ENCODE assay signal across 27 mouse cellular contexts in genomic region chr15:101363933-101364332, GRCm38 (mm10). TPM values are rescaled to one million over a fixed set of nuclear protein-coding genes. Genes with fewer than 3 reads are reported as not detected.
DNase-seq lines count a peak whose midpoint lies in the region; ATAC-seq and TF ChIP-seq lines count a peak whose summit lies in the region.
"Had no signal": no experiment of that assay in that cellular context is flagged by ENCODE, and none has a peak within 500 bp of the region (broad histone marks: within the 10 kb centered on the region; RNA-seq: fewer than 3 reads in every experiment).

No protein-coding gene starts in this region.

- TF ChIP-seq RAD21 in MEL (IDR thresholded peaks at IDR 0.05; ENCODE audit: low read depth, low read length): no peak

- 0 out of 2 replicates have a peak overlapping the region, but pooled peaks have one; percentile 6 for H3K27ac ChIP-seq in lung, postnatal 0 days (ENCODE audit: low read length)
- H3K27ac ChIP-seq in MEL (ENCODE audit: control insufficient read depth, low read depth, low read length): no peak overlapping the region
- no peak overlapping the region for H3K27ac ChIP-seq in hindbrain, embryonic 10.5 days
- H3K27ac ChIP-seq: embryonic facial prominence, embryonic 10.5 days; embryonic facial prominence, embryonic 13.5 days; forebrain, embryonic 12.5 days; forebrain, embryonic 15.5 days; hindbrain, embryonic 13.5 days had no signal

- DNase-seq in lung, postnatal 0 days (ENCODE audit: low spot score): no peak
- DNase-seq in lung, postnatal 36 days: no peak
- peak; percentile 25 for DNase-seq in MEL (ENCODE audit: low read depth, low spot score)
- no peak for DNase-seq in hindbrain, embryonic 10.5 days (ENCODE audit: low spot score)
- DNase-seq in frontal cortex, postnatal 10 days (ENCODE audit: low spot score in 2 of 2): no peak
- DNase-seq: adrenal gland, postnatal 10 days; adrenal gland, postnatal 36 days; cerebellum, adult 11 months; cerebellum, adult 2 months; cerebellum, adult 9-11 months; cerebellum, postnatal 25 days; embryo, embryonic 11 days; gastrocnemius, postnatal 10 days; gastrocnemius, postnatal 36 days; heart, adult 11 months had no signal

- peaks cover 19% of the 10 kb centered on the region for H3K4me1 ChIP-seq in lung, postnatal 0 days (ENCODE audit: insufficient read depth, low read depth, low read length)
- H3K4me1 ChIP-seq in MEL (ENCODE audit: control insufficient read depth in 1 of 2, insufficient read depth in 2 of 2, low read length in 2 of 2): no peaks in the 10 kb centered on the region
- peaks cover 22% of the 10 kb centered on the region for H3K4me1 ChIP-seq in hindbrain, embryonic 10.5 days (replicated peaks)
- H3K4me1 ChIP-seq: forebrain, embryonic 12.5 days; forebrain, embryonic 15.5 days; hindbrain, embryonic 13.5 days had no signal

- WGBS in lung, postnatal 0 days: 72% methylated on average over 6 of the region's 6 CpGs
- 76% methylated on average over 6 of the region's 6 CpGs for WGBS in hindbrain, embryonic 10.5 days

- H3K27me3 ChIP-seq in lung, postnatal 0 days (replicated peaks; ENCODE audit: insufficient read depth, low read length): no peaks in the 10 kb centered on the region
- H3K27me3 ChIP-seq in MEL (ENCODE audit: control insufficient read depth in 1 of 2, insufficient read depth in 2 of 2, low read length in 2 of 2): no peaks in the 10 kb centered on the region
- H3K27me3 ChIP-seq in hindbrain, embryonic 10.5 days (ENCODE audit: insufficient read depth, poor library complexity, severe bottlenecking): no peaks in the 10 kb centered on the region; the same call in 1 of the 2 replicates
- H3K27me3 ChIP-seq: embryonic facial prominence, embryonic 13.5 days; forebrain, embryonic 15.5 days; Patski had no signal

- no peak for TF ChIP-seq EP300 in lung, postnatal 0 days (IDR thresholded peaks at IDR 0.05)
- TF ChIP-seq EP300 in MEL (IDR thresholded peaks at IDR 0.05; ENCODE audit: low read depth in 1 of 2, low read length in 2 of 2): no peak; a peak in 1 of 4 replicates

- H3K4me2 ChIP-seq in lung, postnatal 0 days (replicated peaks; ENCODE audit: low read depth, low read length): peak overlapping the region; percentile 28; the same call in 1 of the 2 replicates
- H3K4me2 ChIP-seq: embryonic facial prominence, embryonic 13.5 days; forebrain, embryonic 12.5 days; forebrain, embryonic 15.5 days; heart, embryonic 11.5 days; hindbrain, embryonic 13.5 days had no signal

- no peaks in the 10 kb centered on the region for H3K9me3 ChIP-seq in lung, postnatal 0 days (ENCODE audit: low read length)
- H3K9me3 ChIP-seq in MEL (replicated peaks; ENCODE audit: insufficient read depth, low read length): no peaks in the 10 kb centered on the region
- no peaks in the 10 kb centered on the region for H3K9me3 ChIP-seq in hindbrain, embryonic 10.5 days
- H3K9me3 ChIP-seq: embryonic facial prominence, embryonic 10.5 days; embryonic facial prominence, embryonic 13.5 days; forebrain, embryonic 12.5 days; forebrain, embryonic 15.5 days; hindbrain, embryonic 13.5 days had no signal

- ATAC-seq in lung, postnatal 0 days: no peak
- ATAC-seq in common myeloid progenitor, adult 5-6 weeks (replicated peaks; ENCODE audit: low read depth, poor library complexity, severe bottlenecking): 0 out of 2 replicates have a peak, but pooled peaks have one; percentile 43
- peak; percentile 58 for ATAC-seq in megakaryocyte progenitor cell, adult 5-6 weeks (replicated peaks; ENCODE audit: poor library complexity)
- ATAC-seq in inflammation-experienced regulatory T-cells, adult 6 months: no peak
- ATAC-seq: forebrain, embryonic 15.5 days; hindbrain, embryonic 16.5 days; Patski had no signal

- H3K36me3 ChIP-seq in lung, postnatal 0 days (ENCODE audit: insufficient read depth, low read length): no peaks in the 10 kb centered on the region
- no peaks in the 10 kb centered on the region for H3K36me3 ChIP-seq in MEL (ENCODE audit: control insufficient read depth in 1 of 2, insufficient read depth in 2 of 2, low read length in 2 of 2)
- H3K36me3 ChIP-seq in hindbrain, embryonic 10.5 days: no peaks in the 10 kb centered on the region
- H3K36me3 ChIP-seq: embryonic facial prominence, embryonic 10.5 days; embryonic facial prominence, embryonic 13.5 days; forebrain, embryonic 12.5 days; forebrain, embryonic 15.5 days; hindbrain, embryonic 13.5 days had no signal

- H3K79me2 ChIP-seq in MEL (ENCODE audit: control insufficient read depth, insufficient read depth, low read length, poor library complexity): no peaks in the 10 kb centered on the region

- TF ChIP-seq POLR2A in MEL (IDR thresholded peaks at IDR 0.05; ENCODE audit: control insufficient read depth in 1 of 2, insufficient read depth in 1 of 2, low read depth in 1 of 2, low read length in 2 of 2, poor library complexity in 1 of 2): no peak

- no peak overlapping the region for H3K4me3 ChIP-seq in lung, postnatal 0 days (ENCODE audit: low read depth, low read length)
- no peak overlapping the region for H3K4me3 ChIP-seq in MEL (ENCODE audit: control insufficient read depth in 1 of 2, insufficient read depth in 1 of 2, low read depth in 2 of 2, low read length in 2 of 2)
- H3K4me3 ChIP-seq in hindbrain, embryonic 10.5 days: no peak overlapping the region
- H3K4me3 ChIP-seq: embryonic facial prominence, embryonic 10.5 days; embryonic facial prominence, embryonic 13.5 days; erythroblast, embryonic 14.5 days; forebrain, embryonic 12.5 days; forebrain, embryonic 15.5 days; hindbrain, embryonic 13.5 days had no signal

- H3K9ac ChIP-seq in lung, postnatal 0 days (replicated peaks; ENCODE audit: low read depth): no peak overlapping the region
- no peak overlapping the region for H3K9ac ChIP-seq in MEL (ENCODE audit: control insufficient read depth, low read depth, low read length, poor library complexity, severe bottlenecking)
- H3K9ac ChIP-seq: embryonic facial prominence, embryonic 13.5 days; forebrain, embryonic 12.5 days; forebrain, embryonic 15.5 days; hindbrain, embryonic 13.5 days had no signal

- TF ChIP-seq CTCF in lung, postnatal 0 days (IDR thresholded peaks at IDR 0.05): no peak
- TF ChIP-seq CTCF in MEL (IDR thresholded peaks at IDR 0.05 in 2 of 3, conservative IDR thresholded peaks at IDR 0.05 in 1 of 3; ENCODE audit: control insufficient read depth in 1 of 3, insufficient read depth in 1 of 3, low read depth in 2 of 3, low read length in 3 of 3, poor library complexity in 1 of 3, severe bottlenecking in 1 of 3): no peak

TF ChIP-seq in MEL, 35 proteins besides CTCF, POLR2A, EP300 and RAD21:
- TF ChIP-seq MEF2A (IDR thresholded peaks at IDR 0.05; ENCODE audit: extremely low read depth, insufficient replicate concordance, low read depth, low read length, poor library complexity, severe bottlenecking): no peak
- peak; percentile 27; the same call in 1 of the 2 replicates for TF ChIP-seq GATA1 (IDR thresholded peaks at IDR 0.05; ENCODE audit: low read depth, low read length)

RNA-seq across cellular contexts. Expression of gene Krt80, which starts 6.0 kb away (rescaled TPM):
- polyA plus RNA-seq in lung, postnatal 0 days (2015; fragmentation: Nextera tagmentation; extraction: Ambion mirVana): 19.6 and 26.3 TPM in 2 replicates
- not detected in 2 replicates for total RNA-seq in MEL (2012; rRNA removed)
- not detected for polyA plus RNA-seq in MEL (2012; ENCODE audit: insufficient read depth in 1 of 2, insufficient read length in 2 of 2, low read depth in 1 of 2, low replicate concordance in 2 of 2, missing spikeins in 1 of 2)
- 1.5 and 1.7 TPM in 2 replicates for total RNA-seq in common myeloid progenitor, adult 5-6 weeks (2017)
- total RNA-seq in megakaryocyte progenitor cell, adult 5-6 weeks (2015): 1.8 and 3.1 TPM in 2 replicates
- total RNA-seq in megakaryocyte progenitor cell, adult 5-6 weeks (2017): 0.57 and 0.83 TPM in 2 replicates
- polyA plus RNA-seq in hindbrain, embryonic 10.5 days (2016; fragmentation: Nextera tagmentation; extraction: Ambion mirVana): 0.16 TPM in 1 of 2 replicates, not detected in the other
- under 1 TPM in 1 of 3 experiments, not detected in 2; 0.16 TPM for polyA plus RNA-seq in inflammation-experienced regulatory T-cells, adult 6 months (2017; shearing (Covaris generic))
- polyA plus RNA-seq: erythroblast, embryonic 14.5 days; forebrain, embryonic 12.5 days had no signal

RNA-seq across cellular contexts. Expression of gene Krt7, which starts 46.9 kb away (rescaled TPM):
- polyA plus RNA-seq in lung, postnatal 0 days (2015; fragmentation: Nextera tagmentation; extraction: Ambion mirVana): 430 and 463 TPM in 2 replicates
- 0.04 TPM in 1 of 2 replicates, not detected in the other for total RNA-seq in MEL (2012; rRNA removed)
- polyA plus RNA-seq in MEL (2012; ENCODE audit: insufficient read depth in 1 of 2, insufficient read length in 2 of 2, low read depth in 1 of 2, low replicate concordance in 2 of 2, missing spikeins in 1 of 2): under 1 TPM in 1 of 2 experiments, not detected in 1; 0.03 TPM
- 0.96 and 4.9 TPM in 2 replicates for total RNA-seq in common myeloid progenitor, adult 5-6 weeks (2017)
- 1.1 TPM in 1 of 2 replicates, not detected in the other for total RNA-seq in megakaryocyte progenitor cell, adult 5-6 weeks (2015)
- not detected in 2 replicates for total RNA-seq in megakaryocyte progenitor cell, adult 5-6 weeks (2017)
- polyA plus RNA-seq in hindbrain, embryonic 10.5 days (2016; fragmentation: Nextera tagmentation; extraction: Ambion mirVana): 17.5 and 19.9 TPM in 2 replicates
- polyA plus RNA-seq in inflammation-experienced regulatory T-cells, adult 6 months (2017; shearing (Covaris generic)): under 1 TPM in 1 of 3 experiments, not detected in 2; 0.09 TPM
- polyA plus RNA-seq: erythroblast, embryonic 14.5 days had no signal

Comparison
In these comparisons a context has a peak if more than half of its experiments do, and no peak if none do; other contexts are left out.
1. ATAC-seq: peak in common myeloid progenitor, adult 5-6 weeks (single experiment) and megakaryocyte progenitor cell, adult 5-6 weeks (single experiment); none in lung, postnatal 0 days (single experiment) and inflammation-experienced regulatory T-cells, adult 6 months (single experiment).
2. RNA of gene Krt80, which starts 6.0 kb away (polyA plus RNA-seq): 19.6 to 26.3 TPM in lung, postnatal 0 days; 0.16 TPM in hindbrain, embryonic 10.5 days, not detected in MEL and 0.16 TPM in inflammation-experienced regulatory T-cells, adult 6 months; every median in the first group is over 10 times any median in the second.
3. RNA of gene Krt7, which starts 46.9 kb away (polyA plus RNA-seq): 430 to 463 TPM in lung, postnatal 0 days; 17.5 to 19.9 TPM in hindbrain, embryonic 10.5 days, 0.03 TPM in MEL and 0.09 TPM in inflammation-experienced regulatory T-cells, adult 6 months; every median in the first group is over 10 times any median in the second.